8 mouse cellular contexts compared by ENCODE assay signal in genomic region chr3:68761626-68762331, GRCm38 (mm10).
A peak's percentile ranks its signal among the peaks of the same experiment; 100 is the strongest.
DNase-seq lines count a peak whose midpoint lies in the region; ATAC-seq and TF ChIP-seq lines count a peak whose summit lies in the region.

No protein-coding gene starts in this region.

- H3K4me3 ChIP-seq in neural tube, embryonic 15.5 days (replicated peaks): no peak overlapping the region
- no peak overlapping the region for H3K4me3 ChIP-seq in embryonic facial prominence, embryonic 12.5 days
- no peak overlapping the region for H3K4me3 ChIP-seq in kidney, embryonic 16.5 days (ENCODE audit: low read length)
- no peak overlapping the region for H3K4me3 ChIP-seq in stomach, postnatal 0 days (ENCODE audit: low read depth, low read length)

- H3K9me3 ChIP-seq in neural tube, embryonic 15.5 days (replicated peaks): no peaks in the 10 kb centered on the region
- H3K9me3 ChIP-seq in embryonic facial prominence, embryonic 12.5 days: no peaks in the 10 kb centered on the region
- H3K9me3 ChIP-seq in kidney, embryonic 16.5 days (ENCODE audit: low read length): no peaks in the 10 kb centered on the region
- H3K9me3 ChIP-seq in stomach, postnatal 0 days (ENCODE audit: control insufficient read depth, low read length): no peaks in the 10 kb centered on the region

- no peaks in the 10 kb centered on the region for H3K27me3 ChIP-seq in neural tube, embryonic 15.5 days (replicated peaks)
- no peaks in the 10 kb centered on the region for H3K27me3 ChIP-seq in embryonic facial prominence, embryonic 12.5 days
- H3K27me3 ChIP-seq in kidney, embryonic 16.5 days (ENCODE audit: insufficient read depth, low read length): no peaks in the 10 kb centered on the region
- H3K27me3 ChIP-seq in stomach, postnatal 0 days (ENCODE audit: control insufficient read depth, insufficient read depth, low read length): no peaks in the 10 kb centered on the region

- TF ChIP-seq EP300 in stomach, postnatal 0 days (optimal IDR thresholded peaks at IDR 0.05): no peak

- intact Hi-C loops in gastrocnemius, postnatal 36 days (cut with DNase I): no loop called here

- no peaks in the 10 kb centered on the region for H3K4me1 ChIP-seq in neural tube, embryonic 15.5 days
- H3K4me1 ChIP-seq in embryonic facial prominence, embryonic 12.5 days: peaks cover 7% of the 10 kb centered on the region
- H3K4me1 ChIP-seq in kidney, embryonic 16.5 days (ENCODE audit: insufficient read depth, low read length): peaks cover 30% of the 10 kb centered on the region
- H3K4me1 ChIP-seq in stomach, postnatal 0 days (replicated peaks; ENCODE audit: control insufficient read depth, insufficient read depth): peaks cover 5% of the 10 kb centered on the region; the same call in 1 of the 2 replicates

- H3K9ac ChIP-seq in neural tube, embryonic 15.5 days (replicated peaks): no peak overlapping the region
- no peak overlapping the region for H3K9ac ChIP-seq in embryonic facial prominence, embryonic 12.5 days
- H3K9ac ChIP-seq in kidney, embryonic 16.5 days (replicated peaks; ENCODE audit: low read length): no peak overlapping the region
- no peak overlapping the region for H3K9ac ChIP-seq in stomach, postnatal 0 days (ENCODE audit: low read length)

- TF ChIP-seq CTCF in stomach, postnatal 0 days (IDR thresholded peaks at IDR 0.05; ENCODE audit: low read depth): no peak

- ATAC-seq in neural tube, embryonic 15.5 days (ENCODE audit: low FRiP score): no peak
- 0 out of 2 replicates have a peak, but pooled peaks have one; percentile 56 for ATAC-seq in embryonic facial prominence, embryonic 12.5 days (ENCODE audit: insufficient number of reproducible peaks, insufficient read depth, low FRiP score, low TSS enrichment)
- peak; percentile 84 for ATAC-seq in kidney, embryonic 16.5 days (ENCODE audit: low FRiP score, low TSS enrichment)
- ATAC-seq in stomach, postnatal 0 days (ENCODE audit: low FRiP score, low TSS enrichment): no peak; the same call in 1 of the 2 replicates

- no peak overlapping the region for H3K27ac ChIP-seq in neural tube, embryonic 15.5 days (replicated peaks)
- H3K27ac ChIP-seq in embryonic facial prominence, embryonic 12.5 days: no peak overlapping the region
- H3K27ac ChIP-seq in kidney, embryonic 16.5 days (ENCODE audit: low read length): peak overlapping the region; percentile 78
- H3K27ac ChIP-seq in stomach, postnatal 0 days (replicated peaks): no peak overlapping the region

- H3K36me3 ChIP-seq in neural tube, embryonic 15.5 days: no peaks in the 10 kb centered on the region
- no peaks in the 10 kb centered on the region for H3K36me3 ChIP-seq in embryonic facial prominence, embryonic 12.5 days
- no peaks in the 10 kb centered on the region for H3K36me3 ChIP-seq in kidney, embryonic 16.5 days (ENCODE audit: insufficient read depth, low read length)
- no peaks in the 10 kb centered on the region for H3K36me3 ChIP-seq in stomach, postnatal 0 days (ENCODE audit: control insufficient read depth, insufficient read depth, low read length)

- 29% methylated on average over 11 of the region's 11 CpGs for WGBS in neural tube, embryonic 15.5 days
- 8% methylated on average over 11 of the region's 11 CpGs for WGBS in embryonic facial prominence, embryonic 12.5 days
- 5% methylated on average over 11 of the region's 11 CpGs for WGBS in kidney, embryonic 16.5 days
- WGBS in stomach, postnatal 0 days: 19% methylated on average over 11 of the region's 11 CpGs

- no peak overlapping the region for H3K4me2 ChIP-seq in neural tube, embryonic 15.5 days
- H3K4me2 ChIP-seq in embryonic facial prominence, embryonic 12.5 days (replicated peaks): no peak overlapping the region; the same call in 1 of the 2 replicates
- H3K4me2 ChIP-seq in kidney, embryonic 16.5 days (replicated peaks; ENCODE audit: low read depth, low read length): peak overlapping the region; percentile 15; the same call in 1 of the 2 replicates
- no peak overlapping the region for H3K4me2 ChIP-seq in stomach, postnatal 0 days (replicated peaks; ENCODE audit: low read depth)

- DNase-seq in neural tube, embryonic 10.5 days (ENCODE audit: extremely low spot score, low spot score): peak; percentile 48
- DNase-seq in stomach, postnatal 0 days (ENCODE audit: low spot score): peak; percentile 13
- DNase-seq in layer of hippocampus, postnatal 14 days (ENCODE audit: low spot score in 2 of 2): no peak
- DNase-seq in gastrocnemius, postnatal 36 days: no peak
- no peak for DNase-seq in right cerebral cortex, postnatal 14 days

Comparison
In these comparisons a context has a peak if more than half of its experiments do, and no peak if none do; other contexts are left out.
1. DNase-seq: peak in neural tube, embryonic 10.5 days (single experiment) and stomach, postnatal 0 days (single experiment); none in layer of hippocampus, postnatal 14 days (0 of 2), gastrocnemius, postnatal 36 days (0 of 2) and right cerebral cortex, postnatal 14 days (single experiment).
2. ATAC-seq: peak in embryonic facial prominence, embryonic 12.5 days (single experiment) and kidney, embryonic 16.5 days (single experiment); none in neural tube, embryonic 15.5 days (single experiment) and stomach, postnatal 0 days (single experiment).